Mouse (Mus musculus): ENCODE measurements around the gene Gna15.

DNA sequence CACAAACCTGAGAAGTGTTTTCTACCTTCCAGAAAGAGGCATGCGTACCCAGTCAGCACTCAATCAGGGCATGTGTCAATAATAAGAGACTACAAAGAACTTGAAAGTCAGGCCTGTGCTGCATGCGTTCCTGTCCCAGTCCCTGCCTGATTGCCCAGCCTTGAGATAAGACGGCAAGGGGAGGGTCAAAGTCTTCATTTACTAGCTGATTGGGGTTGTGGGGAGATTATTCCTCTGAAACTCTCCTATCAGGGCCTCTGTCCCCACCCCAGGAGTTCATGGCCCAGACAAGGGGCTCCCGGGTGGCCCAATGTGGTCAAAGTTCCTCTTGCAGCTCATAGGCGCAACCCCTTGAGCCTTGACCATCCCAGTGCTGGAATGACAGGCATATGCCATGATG is 22.3 kb upstream of the Gna15 start:
- TF ChIP-seq POLR2A (IDR thresholded peaks at IDR 0.05; ENCODE audit: insufficient read length, low read depth) (no peak), SRF (IDR thresholded peaks at IDR 0.05; ENCODE audit: control insufficient read depth, insufficient read length, low read depth) (no peak), MAX (IDR thresholded peaks at IDR 0.05; ENCODE audit: low read depth) (no peak), USF1 (IDR thresholded peaks at IDR 0.05; ENCODE audit: low read depth) (no peak)

All from myocyte (in vitro differentiated cells).